Mouse (Mus musculus) heart, embryonic 12.5 days (tissue): ENCODE data around the gene Pacsin3. TPM values are rescaled to one million over a fixed set of nuclear protein-coding genes. Genes with fewer than 3 reads are reported as not detected.
"Not testable (repeated sequence)": the region's sequence is repeated elsewhere in the genome, so short reads cannot be mapped to it uniquely, and the experiment has no call there.

ENCODE experiments used
- ATAC-seq: fragments of 200-750 bp; cut with Nextera tagmentation; 2 replicates; pipeline ENCODE4 v1.8.0; 2017; ENCODE audit warnings: moderate TSS enrichment, moderate library complexity; ENCODE audit not compliant: insufficient number of reproducible peaks, low FRiP score
- H3K27ac ChIP-seq: fragments of 300-500 bp; sonication (generic); 2 replicates; pipeline ENCODE4 v1.5.1; 2016; ENCODE audit warnings: mild to moderate bottlenecking, moderate library complexity; ENCODE audit not compliant: poor library complexity, severe bottlenecking
- H3K27me3 ChIP-seq: fragments of 300-500 bp; sonication (generic); replicated peaks from 2 replicates; pipeline ENCODE4 v1.6.1; 2016; ENCODE audit warnings: mild to moderate bottlenecking, moderate library complexity
- H3K36me3 ChIP-seq: fragments of 300-500 bp; sonication (generic); 2 replicates; pipeline ENCODE4 v1.6.1; 2016; ENCODE audit warnings: mild to moderate bottlenecking, moderate library complexity
- H3K4me1 ChIP-seq: fragments of 300-500 bp; sonication (generic); replicated peaks from 2 replicates; pipeline ENCODE4 v1.6.1; 2016; ENCODE audit warnings: mild to moderate bottlenecking
- H3K4me2 ChIP-seq: fragments of 300-500 bp; sonication (generic); 2 replicates; pipeline ENCODE4 v1.6.1; 2016; ENCODE audit warnings: mild to moderate bottlenecking, moderate library complexity
- H3K4me3 ChIP-seq: fragments of 300-500 bp; sonication (generic); 2 replicates; pipeline ENCODE4 v1.5.1; 2016; ENCODE audit warnings: mild to moderate bottlenecking
- H3K9ac ChIP-seq: fragments of 300-500 bp; sonication (generic); 2 replicates; pipeline ENCODE4 v1.6.1; 2016; ENCODE audit warnings: mild to moderate bottlenecking, moderate library complexity
- H3K9me3 ChIP-seq: fragments of 300-500 bp; sonication (generic); replicated peaks from 2 replicates; pipeline ENCODE4 v1.6.1; 2016; ENCODE audit warnings: mild to moderate bottlenecking, moderate library complexity
- WGBS: fragments of 180-500 bp; shearing (Covaris S2); methylation state at CpG from one replicate; pipeline ENCODE4 v1.1.7; 2016; 5-methylcytosine and 5-hydroxymethylcytosine counted together
- polyA plus RNA-seq: library from polyadenylated mRNA; unstranded; fragments of >200 nt; fragmentation: Nextera tagmentation; extraction: Ambion mirVana; gene quantifications from 2 replicates; pipeline ENCODE4 v1.2.1, GENCODE M21; 2016

Pacsin3 gene
- 30.4 and 31.9 TPM in 2 replicates for polyA plus RNA-seq

DNA sequence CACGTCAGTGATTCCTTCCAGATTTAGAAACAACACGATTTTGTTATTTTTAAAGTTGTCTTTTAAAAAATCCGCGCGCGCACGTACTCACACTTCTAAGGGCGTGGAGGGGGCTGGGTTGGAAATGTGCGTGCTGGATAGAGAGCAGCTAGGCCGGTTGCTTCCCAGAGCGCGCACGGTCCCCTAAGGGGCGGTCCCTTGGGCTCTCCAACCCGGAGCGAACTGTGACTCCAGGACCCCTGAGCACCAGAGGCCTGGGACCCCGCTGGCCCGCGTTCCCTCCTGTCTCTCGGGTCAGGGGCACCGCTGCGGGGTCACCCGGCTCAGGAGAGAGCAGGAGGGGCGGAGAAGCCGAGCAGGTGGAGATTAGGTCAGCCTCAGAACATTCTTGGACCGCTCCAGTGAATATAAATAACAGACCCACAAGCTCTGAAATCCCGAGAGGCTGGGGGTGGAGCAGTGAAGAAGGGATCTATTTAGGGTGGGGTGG lies at the start of gene Pacsin3:
Gene Pacsin3 (plus strand): TSS at position 294 of the 490 bp plus-strand sequence.
- whole genome bisulfite sequencing = under 1% methylated on average over 27 of the region's 27 CpGs
- Histone ChIP-seq H3K27ac (peak within 1 kb of the TSS; percentile 53), H3K9ac (peak within 1 kb of the TSS; percentile 76), H3K4me1 (peaks cover 51% of the 10 kb centered on the region), H3K4me3 (peak within 1 kb of the TSS; percentile 79), H3K9me3 (no peaks in the 10 kb centered on the region), H3K4me2 (peak within 1 kb of the TSS; percentile 80), H3K36me3 (no peaks in the 10 kb centered on the region), H3K27me3 (peaks cover 31% of the 10 kb centered on the region)
- ATAC-seq = peak; percentile 58; the same call in 1 of the 2 replicates

DNA sequence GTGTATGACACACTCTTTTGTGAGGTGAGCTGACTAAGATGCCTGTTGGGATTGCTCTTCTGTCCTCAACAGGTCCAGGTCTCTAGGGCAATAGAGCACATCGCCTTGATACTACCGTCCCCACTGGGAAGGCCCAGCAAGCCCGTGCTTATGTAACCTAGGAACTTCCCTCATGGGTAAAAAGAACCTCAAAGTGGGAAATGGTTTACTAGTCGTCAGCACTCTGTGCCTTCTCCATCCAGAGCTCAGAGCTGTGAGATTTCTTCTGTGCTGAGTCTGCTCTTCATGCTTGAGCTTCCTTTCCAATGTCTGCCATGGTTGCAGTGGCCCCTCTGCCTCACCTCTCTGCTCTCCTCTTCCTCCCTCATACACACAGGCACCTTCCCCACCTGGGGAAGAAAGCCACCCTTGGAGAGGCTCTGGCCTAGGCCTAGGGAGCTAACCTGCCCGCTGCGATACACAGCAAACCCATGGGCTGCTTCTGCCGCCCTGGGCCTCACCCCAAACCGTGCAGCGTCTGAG lies 49.4 kb upstream of the Pacsin3 start:
- peaks cover 60% of the 10 kb centered on the region for H3K36me3 ChIP-seq

GRCm38 (mm10) chr2:91213311-91213710 lies 42.4 kb upstream of the Pacsin3 start:
- Histone ChIP-seq H3K4me2 (no peak overlapping the region), H3K36me3 (peaks cover 62% of the 10 kb centered on the region), H3K9ac (no peak overlapping the region), H3K9me3 (no peaks in the 10 kb centered on the region), H3K27ac (no peak overlapping the region), H3K4me1 (no peaks in the 10 kb centered on the region), H3K4me3 (no peak overlapping the region), H3K27me3 (no peaks in the 10 kb centered on the region)
- ATAC-seq = no peak

More for the DNA sequence above, 49.4 kb upstream of the Pacsin3 start:
- H3K4me1 ChIP-seq = peaks cover 16% of the 10 kb centered on the region
- no peak for ATAC-seq
- WGBS = 88% methylated on average over 9 of the region's 9 CpGs
- H3K27ac ChIP-seq = no peak overlapping the region
- no peak overlapping the region for H3K4me3 ChIP-seq
- H3K4me2 ChIP-seq = no peak overlapping the region
- no peak overlapping the region for H3K9ac ChIP-seq
- H3K9me3 ChIP-seq = no peaks in the 10 kb centered on the region
- H3K27me3 ChIP-seq = no peaks in the 10 kb centered on the region

GRCm38 (mm10) chr2:91217032-91217431 lies 38.7 kb upstream of the Pacsin3 start:
- no peak overlapping the region for H3K4me2 ChIP-seq
- H3K27ac ChIP-seq = no peak overlapping the region
- no peak overlapping the region for H3K4me3 ChIP-seq
- no peaks in the 10 kb centered on the region for H3K4me1 ChIP-seq
- no peak overlapping the region for H3K9ac ChIP-seq
- 64% methylated on average over 4 of the region's 4 CpGs for WGBS
- peaks cover 29% of the 10 kb centered on the region for H3K36me3 ChIP-seq
- H3K9me3 ChIP-seq = no peaks in the 10 kb centered on the region
- H3K27me3 ChIP-seq = no peaks in the 10 kb centered on the region
- ATAC-seq = no peak

GRCm38 (mm10) chr2:91220501-91220900 lies 35.3 kb upstream of the Pacsin3 start:
- H3K9ac ChIP-seq = no peak overlapping the region
- no peaks in the 10 kb centered on the region for H3K9me3 ChIP-seq
- H3K4me1 ChIP-seq = no peaks in the 10 kb centered on the region
- ATAC-seq = no peak
- H3K4me3 ChIP-seq = no peak overlapping the region
- no peak overlapping the region for H3K27ac ChIP-seq
- 92% methylated on average over 3 of the region's 3 CpGs for WGBS
- no peaks in the 10 kb centered on the region for H3K27me3 ChIP-seq
- H3K4me2 ChIP-seq = no peak overlapping the region
- peaks cover 5% of the 10 kb centered on the region; the same call in 1 of the 2 replicates for H3K36me3 ChIP-seq

- 66% methylated on average over 2 of the region's 2 CpGs for WGBS
- Histone ChIP-seq H3K9me3 (no peaks in the 10 kb centered on the region), H3K27me3 (no peaks in the 10 kb centered on the region), H3K27ac (no peak overlapping the region), H3K4me3 (no peak overlapping the region), H3K4me1 (no peaks in the 10 kb centered on the region), H3K9ac (no peak overlapping the region), H3K4me2 (no peak overlapping the region), H3K36me3 (no peaks in the 10 kb centered on the region)
- ATAC-seq = no peak
Measured at GRCm38 (mm10) chr2:91223614-91224013, 32.1 kb upstream of the Pacsin3 start.

- no peaks in the 10 kb centered on the region for H3K9me3 ChIP-seq
- no peak overlapping the region for H3K9ac ChIP-seq
- 77% methylated on average over 2 of the region's 2 CpGs for WGBS
- no peak for ATAC-seq
- H3K4me1 ChIP-seq = no peaks in the 10 kb centered on the region
- no peaks in the 10 kb centered on the region for H3K27me3 ChIP-seq
- H3K27ac ChIP-seq = no peak overlapping the region
- no peak overlapping the region for H3K4me2 ChIP-seq
- peaks cover 8% of the 10 kb centered on the region; the same call in 1 of the 2 replicates for H3K36me3 ChIP-seq
- no peak overlapping the region for H3K4me3 ChIP-seq
Measured at GRCm38 (mm10) chr2:91229735-91230134, 26.0 kb upstream of the Pacsin3 start.

- Histone ChIP-seq H3K4me1 (peaks cover 5% of the 10 kb centered on the region; the same call in 1 of the 2 replicates), H3K36me3 (peaks cover 8% of the 10 kb centered on the region; the same call in 1 of the 2 replicates), H3K4me2 (peak within 1 kb of the TSS; percentile 97), H3K9me3 (no peaks in the 10 kb centered on the region), H3K27me3 (no peaks in the 10 kb centered on the region), H3K9ac (peak within 1 kb of the TSS; percentile 89), H3K4me3 (peak within 1 kb of the TSS; percentile 67), H3K27ac (peak within 1 kb of the TSS; percentile 92)
- peak; percentile 100 for ATAC-seq
- under 1% methylated on average over 48 of the region's 48 CpGs for WGBS
Measured at GRCm38 (mm10) chr2:91236601-91237510, 18.9 kb upstream of the Pacsin3 start, which contains the start of gene Ddb2. Gene Ddb2 (minus strand): TSS chr2:91236982.

- WGBS = 17% methylated on average over 4 of the region's 4 CpGs
Measured at GRCm38 (mm10) chr2:91237511-91238080, 18.2 kb upstream of the Pacsin3 start.

GRCm38 (mm10) chr2:91242547-91242946 lies 13.2 kb upstream of the Pacsin3 start:
- WGBS = 65% methylated on average over 5 of the region's 5 CpGs
- H3K36me3 ChIP-seq = no peaks in the 10 kb centered on the region
- H3K4me1 ChIP-seq = no peaks in the 10 kb centered on the region; the same call in 1 of the 2 replicates
- H3K27me3 ChIP-seq = no peaks in the 10 kb centered on the region
- H3K4me2 ChIP-seq = no peak overlapping the region
- H3K4me3 ChIP-seq = no peak overlapping the region
- H3K9ac ChIP-seq = no peak overlapping the region; the same call in 1 of the 2 replicates
- ATAC-seq = no peak
- H3K27ac ChIP-seq = no peak overlapping the region
- no peaks in the 10 kb centered on the region for H3K9me3 ChIP-seq

More at GRCm38 (mm10) chr2:91237511-91238080, 18.2 kb upstream of the Pacsin3 start:
- not testable (repeated sequence) for H3K4me1 ChIP-seq, H3K9me3 ChIP-seq, H3K9ac ChIP-seq, H3K27me3 ChIP-seq, H3K36me3 ChIP-seq
- peak; percentile 45; the same call in 1 of the 2 replicates for ATAC-seq
- Histone ChIP-seq H3K27ac (peak overlapping the region; percentile 92), H3K4me3 (peak overlapping the region; percentile 67), H3K4me2 (peak overlapping the region; percentile 97)

DNA sequence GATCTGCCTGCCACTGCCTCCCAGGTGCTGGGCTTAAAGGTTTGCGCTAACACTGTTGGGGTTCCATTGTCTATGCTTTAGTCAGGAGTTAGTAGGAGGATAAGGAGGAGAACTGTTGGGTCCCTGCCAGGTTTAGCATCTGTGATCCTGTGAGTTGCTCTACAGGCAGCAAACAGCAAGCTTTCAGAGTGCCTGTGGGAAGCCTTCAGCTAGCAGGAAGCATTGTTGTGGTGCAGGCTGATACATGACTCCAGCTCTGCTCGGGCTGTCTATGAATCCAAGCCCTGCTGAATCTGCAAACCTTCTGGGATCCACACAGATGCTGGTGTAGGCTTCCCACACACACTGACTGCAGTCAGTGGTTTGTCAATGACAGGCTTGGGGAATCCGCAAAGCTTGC lies 12.3 kb upstream of the Pacsin3 start:
- ATAC-seq = no peak

More for the DNA sequence above, 12.3 kb upstream of the Pacsin3 start:
- Histone ChIP-seq H3K9ac (no peak overlapping the region), H3K4me1 (no peaks in the 10 kb centered on the region; the same call in 1 of the 2 replicates), H3K36me3 (no peaks in the 10 kb centered on the region), H3K4me2 (no peak overlapping the region), H3K27ac (no peak overlapping the region), H3K9me3 (no peaks in the 10 kb centered on the region), H3K27me3 (no peaks in the 10 kb centered on the region), H3K4me3 (no peak overlapping the region)
- 59% methylated on average over 3 of the region's 3 CpGs for WGBS
